Mouse (Mus musculus): ENCODE results near the gene Psmd5. TPM values are rescaled to one million over a fixed set of nuclear protein-coding genes. Genes with fewer than 3 reads are reported as not detected.
"Not testable (repeated sequence)": the region's sequence is repeated elsewhere in the genome, so short reads cannot be mapped to it uniquely, and the experiment has no call there.

The Psmd5 gene
- polyA plus RNA-seq, 1 experiment from 2014 or later = 138 TPM

DNA sequence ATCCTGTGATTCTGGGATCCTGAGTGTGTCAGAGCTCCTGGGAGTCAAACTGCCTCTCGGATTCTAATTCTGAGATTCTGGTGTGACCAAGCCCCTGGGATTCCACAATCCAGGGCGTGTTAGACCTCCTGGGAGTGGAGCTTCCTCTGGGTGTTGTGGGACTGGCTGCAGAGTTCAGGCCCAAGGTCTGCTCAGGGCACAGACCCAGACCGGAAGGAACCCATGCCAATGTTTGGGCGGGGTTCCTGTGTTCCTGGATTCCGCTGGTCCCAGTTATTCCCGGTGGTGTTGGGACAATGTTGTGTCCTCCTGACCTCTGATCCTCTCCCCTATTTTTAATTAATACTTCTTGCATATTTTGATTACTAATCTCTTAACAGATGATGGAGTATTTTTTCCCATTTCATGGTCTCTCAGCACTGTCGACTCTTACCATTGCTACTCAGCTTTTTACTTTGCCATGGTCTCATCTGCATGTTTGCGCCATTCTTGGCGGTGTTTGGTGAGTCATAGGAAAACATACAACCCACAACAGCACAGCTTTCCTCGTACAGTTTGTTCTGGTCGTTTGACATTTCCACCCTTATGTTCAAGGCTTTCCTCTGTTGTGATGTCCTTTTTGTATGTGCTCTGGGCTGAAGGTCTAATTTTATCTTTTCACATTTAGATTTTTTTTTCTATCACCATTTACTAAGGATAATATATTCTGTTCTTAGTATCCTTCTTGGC, 31.4 kb downstream of the Psmd5 start:
- DNase-seq (ENCODE audit: low spot score) = no peak
- WGBS = 75% methylated on average over 11 of the region's 11 CpGs
- Histone ChIP-seq H3K9me3 (ENCODE audit: control insufficient read depth, low read length) (no peaks in the 10 kb centered on the region), H3K4me2 (no peak overlapping the region), H3K4me3 (ENCODE audit: low read depth, low read length) (no peak overlapping the region), H3K4me1 (replicated peaks; ENCODE audit: control insufficient read depth, insufficient read depth, low read length) (no peaks in the 10 kb centered on the region), H3K27me3 (replicated peaks; ENCODE audit: control insufficient read depth, insufficient read depth, low read length) (no peaks in the 10 kb centered on the region), H3K27ac (ENCODE audit: low read depth, low read length) (no peak overlapping the region), H3K36me3 (ENCODE audit: control insufficient read depth, insufficient read depth, low read length) (no peaks in the 10 kb centered on the region), H3K9ac (ENCODE audit: low read depth, low read length) (no peak overlapping the region)
- ATAC-seq (replicated peaks; ENCODE audit: low FRiP score) = no peak

- 91% methylated on average over 8 of the region's 8 CpGs for WGBS
- Histone ChIP-seq H3K4me3 (ENCODE audit: low read depth, low read length) (no peak overlapping the region), H3K27me3 (replicated peaks; ENCODE audit: control insufficient read depth, insufficient read depth, low read length) (no peaks in the 10 kb centered on the region), H3K9me3 (ENCODE audit: control insufficient read depth, low read length) (no peaks in the 10 kb centered on the region), H3K4me2 (no peak overlapping the region), H3K4me1 (replicated peaks; ENCODE audit: control insufficient read depth, insufficient read depth, low read length) (no peaks in the 10 kb centered on the region), H3K9ac (ENCODE audit: low read depth, low read length) (no peak overlapping the region), H3K36me3 (ENCODE audit: control insufficient read depth, insufficient read depth, low read length) (no peaks in the 10 kb centered on the region), H3K27ac (ENCODE audit: low read depth, low read length) (no peak overlapping the region)
- ATAC-seq (replicated peaks; ENCODE audit: low FRiP score) (no peak), DNase-seq (ENCODE audit: low spot score) (no peak)
Measured at GRCm38 (mm10) chr2:34841706-34842105, 33.1 kb downstream of the Psmd5 start.

GRCm38 (mm10) chr2:34840143-34840542, 34.6 kb downstream of the Psmd5 start:
- not testable (repeated sequence) for H3K4me2 ChIP-seq; ATAC-seq (replicated peaks; ENCODE audit: low FRiP score); H3K9me3 ChIP-seq (ENCODE audit: control insufficient read depth, low read length); H3K27me3 ChIP-seq (replicated peaks; ENCODE audit: control insufficient read depth, insufficient read depth, low read length); H3K4me3 ChIP-seq (ENCODE audit: low read depth, low read length); H3K36me3 ChIP-seq (ENCODE audit: control insufficient read depth, insufficient read depth, low read length); DNase-seq (ENCODE audit: low spot score); H3K4me1 ChIP-seq (replicated peaks; ENCODE audit: control insufficient read depth, insufficient read depth, low read length); H3K9ac ChIP-seq (ENCODE audit: low read depth, low read length); H3K27ac ChIP-seq (ENCODE audit: low read depth, low read length)
- 79% methylated on average over 5 of the region's 5 CpGs for WGBS

DNA sequence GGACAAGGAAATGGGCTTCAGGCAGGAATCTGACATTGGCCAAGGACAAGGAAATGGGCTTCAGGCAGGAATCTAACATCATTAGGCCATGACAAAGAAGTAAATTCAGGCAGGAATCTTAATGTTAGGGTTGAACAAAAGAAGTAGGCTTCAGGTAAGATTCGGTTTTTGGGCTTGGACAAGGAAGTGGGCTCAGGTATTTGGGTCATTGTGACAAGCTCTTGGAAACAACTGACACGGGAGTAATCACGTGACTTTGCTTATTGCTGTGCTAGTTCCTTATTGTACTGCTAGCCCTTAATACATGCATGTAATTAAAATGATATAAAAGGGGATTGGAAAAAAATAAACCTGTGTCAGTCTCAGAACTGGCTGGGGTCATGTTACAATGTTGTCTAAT, 39.1 kb downstream of the Psmd5 start:
- DNase-seq (ENCODE audit: low spot score) (no peak), ATAC-seq (replicated peaks; ENCODE audit: low FRiP score) (no peak)
- no peaks in the 10 kb centered on the region for H3K27me3 ChIP-seq (replicated peaks; ENCODE audit: control insufficient read depth, insufficient read depth, low read length)
- no peak overlapping the region for H3K4me2 ChIP-seq
- no peak overlapping the region for H3K27ac ChIP-seq (ENCODE audit: low read depth, low read length)
- no peak overlapping the region for H3K4me3 ChIP-seq (ENCODE audit: low read depth, low read length)
- no peaks in the 10 kb centered on the region for H3K9me3 ChIP-seq (ENCODE audit: control insufficient read depth, low read length)
- no peaks in the 10 kb centered on the region for H3K36me3 ChIP-seq (ENCODE audit: control insufficient read depth, insufficient read depth, low read length)
- WGBS = 60% methylated on average over 3 of the region's 3 CpGs
- no peak overlapping the region for H3K9ac ChIP-seq (ENCODE audit: low read depth, low read length)
- no peaks in the 10 kb centered on the region for H3K4me1 ChIP-seq (replicated peaks; ENCODE audit: control insufficient read depth, insufficient read depth, low read length)

DNA sequence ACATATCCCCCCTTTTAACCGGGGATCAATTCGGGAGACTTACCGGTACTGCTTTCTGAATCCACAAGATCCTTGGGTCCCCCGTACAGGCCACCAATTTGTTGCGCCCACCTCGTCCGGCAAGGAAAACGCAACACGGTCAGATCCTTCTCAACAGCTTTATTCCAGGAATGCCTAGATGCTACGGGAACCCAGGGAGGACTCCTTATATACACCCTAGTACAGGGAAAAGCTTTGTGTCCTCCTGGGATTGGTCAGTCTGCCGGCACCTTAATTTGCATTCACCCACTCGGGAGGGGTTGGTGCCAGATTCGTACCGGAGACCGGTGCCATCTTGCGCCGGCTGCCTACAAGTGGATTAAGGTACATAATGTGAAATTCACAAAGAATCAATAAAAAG, 41.1 kb downstream of the Psmd5 start:
- DNase-seq (ENCODE audit: low spot score) (no peak), ATAC-seq (replicated peaks; ENCODE audit: low FRiP score) (no peak)
- Histone ChIP-seq H3K9me3 (ENCODE audit: control insufficient read depth, low read length) (no peaks in the 10 kb centered on the region), H3K36me3 (ENCODE audit: control insufficient read depth, insufficient read depth, low read length) (no peaks in the 10 kb centered on the region), H3K9ac (ENCODE audit: low read depth, low read length) (no peak overlapping the region), H3K27ac (ENCODE audit: low read depth, low read length) (no peak overlapping the region), H3K4me3 (ENCODE audit: low read depth, low read length) (no peak overlapping the region), H3K27me3 (replicated peaks; ENCODE audit: control insufficient read depth, insufficient read depth, low read length) (no peaks in the 10 kb centered on the region), H3K4me1 (replicated peaks; ENCODE audit: control insufficient read depth, insufficient read depth, low read length) (no peaks in the 10 kb centered on the region), H3K4me2 (no peak overlapping the region)
- 84% methylated on average over 17 of the region's 17 CpGs for WGBS

DNA sequence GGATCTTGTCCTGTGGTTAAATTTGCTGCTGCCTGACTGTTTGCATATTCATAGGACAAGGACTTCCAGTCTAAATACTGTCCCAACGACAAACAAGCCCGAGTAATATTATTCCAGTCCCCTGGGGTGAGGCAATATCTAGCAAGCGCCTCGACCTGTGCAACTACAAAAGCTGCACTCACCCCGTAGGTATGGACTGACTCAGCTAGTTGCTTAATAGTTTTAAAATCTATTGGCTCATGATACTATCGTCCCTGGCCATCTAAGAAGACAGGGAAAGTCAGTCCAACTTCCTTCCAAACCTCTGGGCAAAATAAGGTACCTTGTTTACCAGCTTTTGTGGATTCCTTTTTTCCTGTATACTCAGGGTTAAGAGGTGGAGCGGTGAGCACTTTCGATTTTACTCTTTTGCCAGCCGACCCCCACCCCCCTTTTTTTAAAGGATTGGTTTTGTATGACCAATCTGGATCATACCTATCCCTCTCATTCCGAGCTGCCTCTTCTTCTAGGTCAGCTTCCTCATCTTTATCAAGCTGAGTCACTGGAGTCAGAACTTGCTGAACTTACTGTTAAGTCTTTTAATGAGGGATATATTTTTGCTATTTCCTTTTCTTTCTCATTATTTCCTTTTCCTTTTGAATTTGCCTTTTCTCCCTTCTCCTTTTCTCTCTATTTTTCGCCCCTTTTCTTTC, 41.9 kb downstream of the Psmd5 start, which contains the start of gene Gm34653:
Gene Gm34653 (plus strand): TSS at position 242 of the 692 bp plus-strand sequence.
- H3K27ac ChIP-seq (ENCODE audit: low read depth, low read length); H3K9me3 ChIP-seq (ENCODE audit: control insufficient read depth, low read length); H3K4me3 ChIP-seq (ENCODE audit: low read depth, low read length); H3K4me2 ChIP-seq; H3K4me1 ChIP-seq (replicated peaks; ENCODE audit: control insufficient read depth, insufficient read depth, low read length); H3K9ac ChIP-seq (ENCODE audit: low read depth, low read length); ATAC-seq (replicated peaks; ENCODE audit: low FRiP score); H3K36me3 ChIP-seq (ENCODE audit: control insufficient read depth, insufficient read depth, low read length); H3K27me3 ChIP-seq (replicated peaks; ENCODE audit: control insufficient read depth, insufficient read depth, low read length); DNase-seq (ENCODE audit: low spot score): not testable (repeated sequence)
- WGBS = 68% methylated on average over 11 of the region's 11 CpGs

DNA sequence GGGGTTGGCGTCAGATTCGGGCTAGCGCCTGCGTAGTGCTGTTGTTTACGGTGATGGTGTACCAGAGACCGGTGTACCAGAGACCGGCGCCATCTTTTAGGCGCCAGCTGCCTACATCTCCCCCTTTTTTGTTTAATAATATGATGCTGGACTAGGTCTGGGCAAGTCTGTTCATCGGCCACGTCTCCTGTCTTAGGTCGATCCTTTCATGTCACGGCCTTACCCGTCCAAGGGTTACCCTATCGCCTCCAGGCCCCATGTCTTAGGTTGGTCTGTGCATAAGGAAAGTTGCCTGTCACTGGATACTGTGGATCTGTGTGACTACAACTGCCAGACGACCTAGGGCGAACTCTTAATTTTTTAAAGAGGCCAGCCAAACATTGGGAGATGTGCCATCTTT, 44.7 kb downstream of the Psmd5 start:
- H3K36me3 ChIP-seq (ENCODE audit: control insufficient read depth, insufficient read depth, low read length); H3K27ac ChIP-seq (ENCODE audit: low read depth, low read length); H3K4me1 ChIP-seq (replicated peaks; ENCODE audit: control insufficient read depth, insufficient read depth, low read length); DNase-seq (ENCODE audit: low spot score); H3K9me3 ChIP-seq (ENCODE audit: control insufficient read depth, low read length); ATAC-seq (replicated peaks; ENCODE audit: low FRiP score); H3K4me3 ChIP-seq (ENCODE audit: low read depth, low read length); H3K4me2 ChIP-seq; H3K9ac ChIP-seq (ENCODE audit: low read depth, low read length); H3K27me3 ChIP-seq (replicated peaks; ENCODE audit: control insufficient read depth, insufficient read depth, low read length): not testable (repeated sequence)
- WGBS = 95% methylated on average over 17 of the region's 17 CpGs

DNA sequence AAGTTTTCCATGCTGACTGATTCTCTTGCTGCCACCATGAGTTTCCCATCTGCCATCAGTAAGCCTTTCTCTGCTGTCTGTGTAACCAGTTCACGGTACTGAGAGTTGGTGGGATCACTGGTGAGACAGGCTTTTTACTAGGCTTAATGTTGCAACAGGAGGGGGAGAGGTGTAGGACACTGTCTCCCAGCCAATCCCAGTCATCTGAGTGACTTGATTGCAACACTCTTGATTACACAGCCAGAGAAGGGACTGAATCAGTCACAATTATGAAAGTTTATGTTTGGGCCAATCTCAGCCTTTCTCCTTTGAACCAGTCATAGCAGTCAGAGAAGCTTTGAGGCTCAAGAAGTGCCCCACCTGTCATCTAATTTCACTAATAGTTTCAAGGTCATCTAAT, 46.7 kb downstream of the Psmd5 start:
- Histone ChIP-seq H3K4me2 (no peak overlapping the region), H3K27me3 (replicated peaks; ENCODE audit: control insufficient read depth, insufficient read depth, low read length) (no peaks in the 10 kb centered on the region), H3K4me1 (replicated peaks; ENCODE audit: control insufficient read depth, insufficient read depth, low read length) (peaks cover 18% of the 10 kb centered on the region), H3K4me3 (ENCODE audit: low read depth, low read length) (no peak overlapping the region), H3K27ac (ENCODE audit: low read depth, low read length) (peak overlapping the region; percentile 58; the same call in 1 of the 2 replicates), H3K9me3 (ENCODE audit: control insufficient read depth, low read length) (no peaks in the 10 kb centered on the region), H3K9ac (ENCODE audit: low read depth, low read length) (no peak overlapping the region), H3K36me3 (ENCODE audit: control insufficient read depth, insufficient read depth, low read length) (no peaks in the 10 kb centered on the region)
- WGBS = 71% methylated on average over 1 of the region's 1 CpGs
- DNase-seq (ENCODE audit: low spot score) = no peak
- no peak for ATAC-seq (replicated peaks; ENCODE audit: low FRiP score)

GRCm38 (mm10) chr2:34827591-34827990, 47.2 kb downstream of the Psmd5 start:
- no peak for DNase-seq (ENCODE audit: low spot score)
- WGBS = 86% methylated on average over 4 of the region's 4 CpGs
- H3K4me3 ChIP-seq (ENCODE audit: low read depth, low read length) = no peak overlapping the region
- H3K9ac ChIP-seq (ENCODE audit: low read depth, low read length) = no peak overlapping the region
- no peaks in the 10 kb centered on the region for H3K9me3 ChIP-seq (ENCODE audit: control insufficient read depth, low read length)
- H3K4me2 ChIP-seq = no peak overlapping the region; the same call in 1 of the 2 replicates
- ATAC-seq (replicated peaks; ENCODE audit: low FRiP score) = no peak
- peak overlapping the region; percentile 58; the same call in 1 of the 2 replicates for H3K27ac ChIP-seq (ENCODE audit: low read depth, low read length)
- H3K27me3 ChIP-seq (replicated peaks; ENCODE audit: control insufficient read depth, insufficient read depth, low read length) = no peaks in the 10 kb centered on the region
- H3K4me1 ChIP-seq (replicated peaks; ENCODE audit: control insufficient read depth, insufficient read depth, low read length) = peaks cover 21% of the 10 kb centered on the region
- H3K36me3 ChIP-seq (ENCODE audit: control insufficient read depth, insufficient read depth, low read length) = peaks cover 1% of the 10 kb centered on the region; the same call in 1 of the 2 replicates

Data from liver, embryonic 11.5 days (tissue).